8 mouse cellular contexts compared by ENCODE assay signal in genomic region chr5:35313826-35314586, GRCm38 (mm10). TPM values are rescaled to one million over a fixed set of nuclear protein-coding genes. Genes with fewer than 3 reads are reported as not detected.
DNase-seq lines count a peak whose midpoint lies in the region; ATAC-seq and TF ChIP-seq lines count a peak whose summit lies in the region.

No protein-coding gene starts in this region.

- H3K4me1 ChIP-seq in heart, postnatal 0 days (ENCODE audit: control insufficient read depth, insufficient read depth): no peaks in the 10 kb centered on the region
- H3K4me1 ChIP-seq in neural tube, embryonic 11.5 days (ENCODE audit: control insufficient read depth, insufficient read depth, low read length): no peaks in the 10 kb centered on the region

- H3K36me3 ChIP-seq in heart, postnatal 0 days (replicated peaks; ENCODE audit: control insufficient read depth, insufficient read depth, low read length): no peaks in the 10 kb centered on the region
- no peaks in the 10 kb centered on the region for H3K36me3 ChIP-seq in neural tube, embryonic 11.5 days (ENCODE audit: control insufficient read depth, insufficient read depth, low read length)

- TF ChIP-seq EP300 in heart, postnatal 0 days (IDR thresholded peaks at IDR 0.05; ENCODE audit: low read depth): no peak

- peak overlapping the region; percentile 33 for H3K4me3 ChIP-seq in layer of hippocampus, adult 2 months
- H3K4me3 ChIP-seq in heart, postnatal 0 days (ENCODE audit: low read depth, low read length): peak overlapping the region; percentile 38
- H3K4me3 ChIP-seq in neural tube, embryonic 11.5 days (ENCODE audit: low read depth, low read length): peak overlapping the region; percentile 19

- TF ChIP-seq CTCF in layer of hippocampus, adult 2 months (conservative IDR thresholded peaks at IDR 0.05): 0 out of 2 replicates have a peak, but pooled peaks have one; percentile 15
- TF ChIP-seq CTCF in heart, postnatal 0 days (IDR thresholded peaks at IDR 0.05; ENCODE audit: low read depth): no peak

- DNase-seq in layer of hippocampus, adult 2 months (ENCODE audit: low spot score in 2 of 2): peak; percentile 22 to 33
- DNase-seq in layer of hippocampus, adult 9-11 months: no peak
- DNase-seq in cerebellum, postnatal 10 days: peak; percentile 54 to 63
- no peak for DNase-seq in heart, postnatal 0 days (ENCODE audit: low spot score)
- peak; percentile 50 to 69 for DNase-seq in left cerebral cortex, adult 18-20 months (ENCODE audit: low spot score in 2 of 2)
- peak; percentile 25 for DNase-seq in neural tube, embryonic 11.5 days (ENCODE audit: low spot score)

- no peaks in the 10 kb centered on the region for H3K9me3 ChIP-seq in heart, postnatal 0 days (replicated peaks; ENCODE audit: control insufficient read depth, low read length)
- H3K9me3 ChIP-seq in neural tube, embryonic 11.5 days (ENCODE audit: control insufficient read depth, low read length): no peaks in the 10 kb centered on the region

- H3K27me3 ChIP-seq in heart, postnatal 0 days (ENCODE audit: control insufficient read depth, insufficient read depth, low read length): peaks cover 79% of the 10 kb centered on the region
- 0 out of 2 replicates have a peak, but pooled peaks cover 5% of the 10 kb centered on the region for H3K27me3 ChIP-seq in neural tube, embryonic 11.5 days (ENCODE audit: control insufficient read depth, insufficient read depth, low read length)

- H3K9ac ChIP-seq in heart, postnatal 0 days (replicated peaks; ENCODE audit: low read depth, low read length): no peak overlapping the region
- 0 out of 2 replicates have a peak overlapping the region, but pooled peaks have one; percentile 14 for H3K9ac ChIP-seq in neural tube, embryonic 11.5 days (ENCODE audit: low read length)

- 18% methylated on average over 18 of the region's 18 CpGs for WGBS in heart, postnatal 0 days
- WGBS in neural tube, embryonic 11.5 days: 21% methylated on average over 18 of the region's 18 CpGs

- no peak for ATAC-seq in heart, postnatal 0 days (ENCODE audit: insufficient read depth, low read depth)
- ATAC-seq in neural tube, embryonic 11.5 days (ENCODE audit: insufficient read depth, low FRiP score, low TSS enrichment): no peak
- ATAC-seq in CD4-positive, CD25-positive, alpha-beta regulatory T cell, adult 4 months: no peak
- no peak for ATAC-seq in activated CD4-positive, CD25-positive, alpha-beta regulatory T cell, adult 4 months

- H3K4me2 ChIP-seq in heart, postnatal 0 days (ENCODE audit: low read depth, low read length): peak overlapping the region; percentile 55
- peak overlapping the region; percentile 43 for H3K4me2 ChIP-seq in neural tube, embryonic 11.5 days (ENCODE audit: low read depth)

- peak overlapping the region; percentile 78 for H3K27ac ChIP-seq in layer of hippocampus, adult 2 months
- no peak overlapping the region for H3K27ac ChIP-seq in heart, postnatal 0 days (ENCODE audit: low read depth)
- no peak overlapping the region for H3K27ac ChIP-seq in neural tube, embryonic 11.5 days (ENCODE audit: low read depth, low read length)

RNA-seq across cellular contexts. Expression of gene Adra2c, which starts 35.9 kb away (rescaled TPM):
- total RNA-seq in layer of hippocampus, adult 2 months (2021): 10 to 100 TPM; 23.6 to 25.6 TPM
- total RNA-seq in heart, postnatal 0 days (2014; rRNA removed; ENCODE audit: low replicate concordance): 0.76 TPM in 1 of 2 replicates, not detected in the other
- polyA plus RNA-seq in heart, postnatal 0 days (2015; fragmentation: Nextera tagmentation; extraction: Ambion mirVana): not detected in 2 replicates
- total RNA-seq in left cerebral cortex, adult 18-20 months (2021): 10 to 100 TPM; 25.6 to 28.9 TPM
- 0.22 and 0.28 TPM in 2 replicates for polyA plus RNA-seq in neural tube, embryonic 11.5 days (2014; fragmentation: Nextera tagmentation; extraction: Ambion mirVana)
- not detected for polyA plus RNA-seq in CD4-positive, CD25-positive, alpha-beta regulatory T cell, adult 4 months (2017; shearing (Covaris generic))
- polyA plus RNA-seq in activated CD4-positive, CD25-positive, alpha-beta regulatory T cell, adult 4 months (2017; shearing (Covaris generic)): not detected

Comparison
In these comparisons a context has a peak if more than half of its experiments do, and no peak if none do; other contexts are left out.
1. DNase-seq: peak in layer of hippocampus, adult 2 months (2 of 2), cerebellum, postnatal 10 days (2 of 2), left cerebral cortex, adult 18-20 months (2 of 2) and neural tube, embryonic 11.5 days (single experiment); none in layer of hippocampus, adult 9-11 months (single experiment) and heart, postnatal 0 days (single experiment).
2. Peak in every context shown above with its lines, with median percentiles within 50 percentile points of each other: H3K4me3 ChIP-seq.